Mouse (Mus musculus) layer of hippocampus, postnatal 36 days (tissue): ENCODE results near the gene E130308A19Rik. TPM values are rescaled to one million over a fixed set of nuclear protein-coding genes. Genes with fewer than 3 reads are reported as not detected.

Experiments
- DNase-seq, 2 experiments: peaks; one replicate each; pipeline ENCODE4 v3.0.0; 2022
- total RNA-seq, 2 experiments: library from RNA; stranded (reverse); gene quantifications; 2 replicates each; pipeline ENCODE4 v1.2.3; 2021

The E130308A19Rik gene
- total RNA-seq, 2 experiments from 2014 or later: 12.6 to 15.9 TPM

GRCm38 (mm10) chr4:59640720-59641119 lies 14.7 kb downstream of the E130308A19Rik start:
- no peak for DNase-seq

- no peak for DNase-seq
Measured at GRCm38 (mm10) chr4:59642039-59642438, 16.0 kb downstream of the E130308A19Rik start.

- DNase-seq: no peak
Measured at GRCm38 (mm10) chr4:59642657-59643056, 16.6 kb downstream of the E130308A19Rik start.

GRCm38 (mm10) chr4:59644431-59644830 lies 18.4 kb downstream of the E130308A19Rik start:
- no peak for DNase-seq

DNA sequence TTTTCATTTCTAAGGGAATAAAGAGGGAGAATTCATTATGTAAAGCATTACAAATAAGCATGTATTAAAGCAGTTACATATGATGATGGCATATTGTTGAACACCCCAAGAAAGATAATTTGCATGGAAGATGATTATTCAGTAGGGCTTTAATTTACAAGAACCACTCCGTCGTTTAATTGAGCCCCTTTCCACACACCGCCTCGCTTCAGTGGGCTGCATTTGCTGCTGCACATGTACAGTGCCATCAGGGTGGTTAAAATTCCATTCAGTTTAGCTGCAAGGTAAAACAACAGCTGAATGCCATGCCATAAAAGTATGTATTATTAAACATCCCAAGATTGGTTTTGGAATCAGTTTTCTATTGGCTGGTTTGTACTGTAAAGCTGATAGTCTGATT lies 19.0 kb downstream of the E130308A19Rik start:
- no peak for DNase-seq

GRCm38 (mm10) chr4:59645610-59646009 lies 19.6 kb downstream of the E130308A19Rik start:
- DNase-seq: no peak

GRCm38 (mm10) chr4:59646020-59646696 lies 20.1 kb downstream of the E130308A19Rik start:
- no peak for DNase-seq

DNA sequence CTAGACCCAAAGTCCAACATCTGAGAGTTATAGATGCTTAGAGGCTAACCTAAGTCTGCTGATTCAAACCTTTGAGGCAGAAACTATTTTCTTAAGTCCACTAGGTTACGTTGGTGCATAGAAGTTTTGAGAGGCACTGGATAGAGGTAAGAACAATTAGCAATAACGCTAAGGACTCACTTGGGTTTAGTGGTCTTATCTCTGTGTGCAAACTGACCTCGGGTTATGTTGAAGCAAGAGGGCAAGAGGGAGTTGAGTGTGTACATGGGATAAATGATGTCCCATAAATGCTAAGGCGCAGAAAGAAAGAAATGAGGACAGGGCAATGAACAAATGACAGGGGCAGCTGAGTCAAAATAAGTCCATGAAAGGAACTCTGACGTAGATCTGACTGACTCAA lies 23.1 kb downstream of the E130308A19Rik start:
- DNase-seq: no peak

GRCm38 (mm10) chr4:59652166-59652681 lies 26.2 kb downstream of the E130308A19Rik start:
- no peak for DNase-seq

DNA sequence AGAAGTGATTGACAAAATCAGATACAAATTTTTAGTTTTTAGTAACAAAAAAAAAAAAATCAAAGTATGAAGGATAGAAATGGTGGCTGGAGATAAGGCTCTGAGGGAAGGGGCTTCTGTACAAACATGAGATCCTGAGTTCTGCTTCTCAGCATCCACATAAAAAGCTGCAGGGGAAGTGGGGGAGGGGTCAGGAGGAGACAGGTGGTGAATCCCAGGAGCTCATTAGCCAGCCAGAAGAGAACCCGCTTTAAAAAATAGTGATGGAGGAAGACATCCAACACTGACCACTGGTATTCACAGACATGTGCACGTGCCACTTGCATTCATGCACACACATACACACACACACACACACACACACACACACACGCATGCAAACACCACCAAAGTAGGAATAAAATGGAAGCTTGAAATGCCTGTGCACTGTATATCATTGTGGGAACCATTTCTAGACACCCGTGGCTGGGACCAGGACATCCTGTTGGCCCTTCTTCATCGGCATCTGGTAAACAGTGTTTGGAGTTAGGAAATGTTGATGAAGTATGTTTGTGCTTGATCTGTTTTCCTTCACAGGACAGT lies 30.1 kb downstream of the E130308A19Rik start:
- DNase-seq: no peak

- DNase-seq: no peak
Measured at GRCm38 (mm10) chr4:59662163-59662562, 36.2 kb downstream of the E130308A19Rik start.

- no peak for DNase-seq
Measured at GRCm38 (mm10) chr4:59663451-59663850, 37.4 kb downstream of the E130308A19Rik start.

GRCm38 (mm10) chr4:59666550-59667317 lies 40.7 kb downstream of the E130308A19Rik start:
- no peak for DNase-seq

DNA sequence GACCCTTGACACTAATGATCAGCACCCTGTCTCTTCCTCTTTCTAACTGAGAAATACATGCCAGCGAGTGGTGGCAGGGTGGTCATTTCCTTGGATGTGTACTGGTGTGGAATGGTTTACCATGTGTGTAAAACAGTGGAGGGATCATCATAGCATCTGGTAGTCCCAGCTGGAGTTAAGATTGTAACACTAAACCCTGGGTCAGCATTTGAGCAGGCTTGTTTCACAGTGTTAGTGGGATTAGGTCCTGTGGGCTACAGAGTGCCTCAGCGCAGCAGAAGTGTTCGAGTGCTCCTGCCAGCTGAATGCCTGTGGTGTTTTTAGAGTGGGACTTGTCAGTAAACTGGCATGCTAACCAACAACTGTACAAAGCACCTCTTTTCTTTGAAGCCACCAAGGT lies 42.0 kb downstream of the E130308A19Rik start:
- DNase-seq: no peak

- DNase-seq: no peak
Measured at GRCm38 (mm10) chr4:59669131-59669530, 43.1 kb downstream of the E130308A19Rik start.

DNA sequence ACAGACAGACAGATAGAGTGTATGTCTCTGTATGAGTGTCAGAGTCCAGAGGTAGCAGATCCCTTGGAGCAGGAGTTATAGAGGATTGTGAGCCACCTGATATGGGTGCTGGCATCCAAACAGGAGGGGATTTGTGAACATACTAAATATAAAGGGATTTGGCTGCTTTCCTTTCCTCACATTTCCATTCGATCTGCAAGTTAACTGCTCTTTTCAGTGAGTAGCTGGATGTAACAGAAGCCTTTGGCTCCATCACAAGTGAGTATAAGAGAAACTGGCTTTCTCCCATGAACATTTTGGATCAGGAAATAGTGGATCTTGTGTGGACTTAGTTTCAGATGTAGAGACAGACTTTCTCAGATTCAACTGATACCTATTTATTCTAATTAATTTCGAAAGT lies 44.0 kb downstream of the E130308A19Rik start:
- no peak for DNase-seq

DNA sequence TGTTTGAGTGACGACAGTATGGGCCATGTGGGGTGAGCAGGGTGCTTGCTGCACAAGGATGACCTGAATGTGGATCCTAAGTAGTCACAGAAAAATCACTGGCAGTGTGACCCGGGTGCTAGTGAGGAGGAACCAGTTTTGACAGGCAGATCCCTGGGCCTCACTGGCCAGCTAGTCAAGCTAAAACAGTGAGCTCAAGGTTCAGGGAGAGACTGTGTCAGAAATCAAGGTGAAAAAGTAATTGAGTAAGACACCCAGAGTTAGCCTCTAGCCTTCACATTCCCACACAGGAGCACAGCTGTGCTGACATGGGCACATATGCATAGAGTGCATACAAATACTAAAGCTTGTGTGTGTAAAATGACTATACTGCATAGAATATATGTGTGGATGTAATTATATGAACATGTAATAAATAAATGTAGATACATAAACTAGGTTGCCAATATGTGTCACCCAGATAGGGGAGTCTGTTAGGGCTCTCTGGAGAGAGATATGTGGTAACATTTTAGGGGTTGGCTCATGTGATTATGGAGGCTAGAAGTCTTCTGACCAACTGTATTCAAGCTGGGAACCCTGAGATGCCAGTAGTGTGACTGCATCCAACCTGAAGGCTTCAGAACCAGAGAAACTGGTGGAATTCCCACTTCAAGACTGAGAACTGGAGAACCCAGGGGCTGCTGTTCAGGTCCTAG lies 47.6 kb downstream of the E130308A19Rik start:
- no peak for DNase-seq

DNA sequence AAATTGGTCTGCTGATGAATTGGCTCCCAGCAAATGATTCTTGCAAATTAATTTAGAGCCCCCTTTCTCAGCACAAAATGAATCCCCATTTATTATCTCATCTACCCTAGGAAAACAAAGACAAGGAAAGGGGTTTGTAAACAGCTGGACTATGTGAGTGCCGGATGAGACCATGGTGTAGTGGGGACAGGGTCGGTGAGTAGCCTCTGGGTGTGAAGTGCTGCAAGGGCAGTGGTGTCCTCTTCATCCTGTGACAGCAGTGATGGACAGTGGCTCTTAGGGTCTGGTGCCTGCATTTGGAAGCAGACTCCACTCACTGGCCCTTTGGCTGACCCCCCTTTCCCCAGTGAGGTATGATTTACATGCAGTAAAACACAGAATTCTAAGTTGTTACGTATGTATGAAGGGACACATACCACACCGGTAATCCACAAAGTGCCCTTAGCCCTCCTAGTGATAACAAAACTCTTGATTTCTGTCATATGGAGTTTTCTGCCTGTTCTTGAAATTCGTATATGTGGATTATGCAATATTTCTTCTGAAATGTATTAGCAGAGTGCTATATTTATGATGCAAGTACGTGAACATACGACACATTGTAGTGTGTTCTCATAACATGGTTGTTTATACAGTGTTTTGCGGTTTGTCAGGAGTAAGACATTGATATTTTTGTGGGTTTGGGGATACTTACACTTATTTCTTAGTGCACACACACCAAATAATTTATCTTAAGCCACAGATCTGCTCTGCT lies 49.1 kb downstream of the E130308A19Rik start:
- DNase-seq: no peak

DNA sequence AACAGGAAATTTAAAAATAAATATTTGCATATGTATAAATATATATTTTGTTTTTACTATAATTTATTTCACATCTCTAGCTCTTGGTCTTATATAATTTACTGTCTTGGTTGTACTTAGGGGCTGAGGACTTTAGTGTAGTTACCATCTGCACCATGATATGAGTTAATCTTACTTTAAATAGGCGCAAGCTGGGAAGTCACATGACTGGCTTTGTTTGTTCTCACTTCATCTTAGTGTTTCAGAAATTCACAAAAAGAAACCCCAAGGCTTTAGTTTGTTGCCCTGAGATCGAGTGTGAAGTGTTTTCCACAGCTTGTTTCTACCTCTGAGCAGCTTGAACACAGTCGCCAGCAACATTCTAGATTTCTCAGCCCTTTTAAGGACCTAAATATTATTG lies 49.7 kb downstream of the E130308A19Rik start:
- DNase-seq: no peak

GRCm38 (mm10) chr4:59681383-59681782 lies 55.4 kb downstream of the E130308A19Rik start:
- DNase-seq: no peak

DNA sequence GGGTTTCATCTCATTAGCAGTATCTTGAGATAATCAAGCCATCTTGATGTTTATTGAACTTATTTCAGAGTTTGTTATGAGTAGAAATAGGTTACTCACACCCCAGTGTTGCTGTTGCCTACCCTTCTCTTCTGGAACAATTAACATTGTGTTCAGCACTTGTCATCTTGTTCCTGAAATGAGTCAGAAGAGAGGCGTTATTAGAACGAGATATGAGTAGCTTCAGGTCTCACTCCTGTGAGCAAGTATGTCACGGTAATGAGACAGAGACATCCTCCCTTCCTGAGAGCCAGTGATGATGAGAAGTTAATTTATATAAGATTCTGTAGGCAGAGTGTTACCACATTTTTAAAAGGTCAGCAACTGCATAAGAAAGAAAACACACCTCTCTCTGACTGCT lies 56.5 kb downstream of the E130308A19Rik start:
- no peak for DNase-seq

DNA sequence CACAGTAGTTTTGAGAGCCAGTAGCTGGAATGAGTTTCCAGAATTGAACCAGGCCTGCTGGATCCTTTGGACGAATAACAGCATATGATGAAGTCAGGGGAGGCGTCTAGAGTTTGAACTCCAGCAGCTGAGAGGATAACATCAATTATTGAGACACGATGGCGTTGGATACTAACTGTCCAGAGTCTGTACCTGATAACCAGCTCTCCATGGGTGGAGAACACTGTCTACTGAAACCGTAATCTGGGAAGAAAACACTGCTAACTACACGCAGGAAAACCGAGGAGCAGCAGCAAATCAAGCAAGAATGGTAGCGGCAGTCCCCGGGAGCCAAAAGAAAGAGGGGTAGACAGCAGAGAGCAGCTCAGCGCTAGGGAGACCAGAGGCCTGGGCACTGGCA lies 56.9 kb downstream of the E130308A19Rik start:
- no peak for DNase-seq
